Mouse (Mus musculus) ES-E14 (cell line): ENCODE results near the gene C1ql4. TPM values are rescaled to one million over a fixed set of nuclear protein-coding genes. Genes with fewer than 3 reads are reported as not detected.
A peak's percentile ranks its signal among the peaks of the same experiment; 100 is the strongest.
"Not testable (repeated sequence)": the region's sequence is repeated elsewhere in the genome, so short reads cannot be mapped to it uniquely, and the experiment has no call there.

Source experiments
- DNase-seq: peaks from one replicate; pipeline ENCODE4 v3.0.0-alpha.2; 2013; ENCODE audit warnings: low read depth, low spot score
- H3K27ac ChIP-seq: 2 replicates; pipeline ENCODE4 v1.5.1; 2012; ENCODE audit warnings: low read depth, mild to moderate bottlenecking, low read length, moderate library complexity, mixed read lengths; ENCODE audit not compliant: poor library complexity, insufficient read depth, severe bottlenecking
- H3K36me3 ChIP-seq: 2 replicates; pipeline ENCODE4 v1.6.1; 2012; ENCODE audit warnings: mild to moderate bottlenecking, low read length, moderate library complexity, mixed read lengths; ENCODE audit not compliant: control insufficient read depth, poor library complexity, insufficient read depth, severe bottlenecking
- H3K4me1 ChIP-seq, 2 experiments: fragments of 150-350 bp in 1 of 2; sonication (generic) in 1 of 2; 2 replicates each; pipeline ENCODE4 v1.6.1; 2012; ENCODE audit warnings: low read length in 2 of 2, mild to moderate bottlenecking in 1 of 2, mixed read lengths in 1 of 2; ENCODE audit not compliant: control insufficient read depth in 2 of 2, insufficient read depth in 2 of 2, poor library complexity in 1 of 2
- H3K4me3 ChIP-seq, 2 experiments: fragments of 150-350 bp in 1 of 2; sonication (generic) in 1 of 2; 2 replicates each; pipeline ENCODE4 v1.5.1; 2012; ENCODE audit warnings: low read length in 2 of 2, low read depth in 1 of 2, mild to moderate bottlenecking in 1 of 2, mixed read lengths in 1 of 2; ENCODE audit not compliant: insufficient read depth in 1 of 2, poor library complexity in 1 of 2, severe bottlenecking in 1 of 2
- H3K9ac ChIP-seq: 2 replicates; pipeline ENCODE4 v1.6.1; 2012; ENCODE audit warnings: low read depth, mild to moderate bottlenecking, low read length, mixed read lengths; ENCODE audit not compliant: poor library complexity, insufficient read depth, severe bottlenecking
- H3K9me3 ChIP-seq: fragments of 150-350 bp; sonication (generic); 2 replicates; pipeline ENCODE4 v1.6.1; 2012; ENCODE audit warnings: low read depth, mild to moderate bottlenecking, low read length; ENCODE audit not compliant: control insufficient read depth, insufficient read depth
- CHD2 ChIP-seq: IDR thresholded peaks from 2 replicates; pipeline ENCODE4 v1.6.1; 2014; ENCODE audit warnings: mild to moderate bottlenecking, low read depth, low read length, inconsistent platforms
- HCFC1 ChIP-seq: IDR thresholded peaks from 2 replicates; pipeline ENCODE4 v1.6.1; 2012; ENCODE audit warnings: low read length, inconsistent platforms, borderline replicate concordance; ENCODE audit not compliant: insufficient read depth
- MAFK ChIP-seq: IDR thresholded peaks from 2 replicates; pipeline ENCODE4 v1.6.1; 2014; ENCODE audit warnings: mild to moderate bottlenecking, low read depth, low read length, inconsistent platforms; ENCODE audit not compliant: insufficient read depth
- ZC3H11A ChIP-seq: IDR thresholded peaks from 2 replicates; pipeline ENCODE4 v1.6.1; 2012; ENCODE audit warnings: low read depth, mild to moderate bottlenecking, inconsistent platforms, low read length, borderline replicate concordance
- ZNF384 ChIP-seq: IDR thresholded peaks from 2 replicates; pipeline ENCODE4 v1.6.1; 2012; ENCODE audit warnings: low read depth, low read length, inconsistent platforms
- in situ Hi-C, 2 experiments: fragments of 600-800 bp; cut with MboI; formaldehyde crosslinking; loops; one replicate each; pipeline ENCODE4 v1.15.1; 2025; ENCODE audit warnings: low sequenced_read_pairs in 2 of 2, inconsistent platforms in 1 of 2; ENCODE audit not compliant: unreplicated experiment in 2 of 2
- total RNA-seq: library from RNA; depleted of rRNA; stranded (reverse); fragments of 300-350 nt; gene quantifications from 2 replicates; pipeline ENCODE4 v1.2.3, GENCODE M21; 2012

Gene C1ql4
- total RNA-seq, 1 experiment = 3.7 TPM

DNA sequence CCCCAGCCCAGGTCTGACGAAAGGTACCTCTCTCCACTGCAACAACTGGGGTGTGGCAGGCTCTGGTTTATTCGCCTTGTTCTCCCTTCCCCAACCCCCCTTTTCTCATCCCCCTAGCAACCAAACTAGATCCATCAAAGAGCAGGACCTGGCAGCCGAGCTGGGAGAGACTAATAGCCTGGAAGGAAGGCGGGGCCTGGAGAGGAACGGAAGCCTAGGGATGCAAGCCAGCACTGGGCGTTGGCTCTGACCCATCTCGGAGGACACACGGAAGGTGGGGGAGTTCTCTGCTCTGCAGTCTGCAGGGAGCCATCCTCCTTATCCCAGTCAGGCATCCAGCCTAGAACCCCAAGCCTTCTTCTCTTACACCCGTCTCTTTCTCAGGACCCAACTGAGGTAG is 34.2 kb downstream of the C1ql4 start:
- DNase-seq = no peak
- Histone ChIP-seq H3K36me3 (no peaks in the 10 kb centered on the region; the same call in 1 of the 2 replicates), H3K9ac (no peak overlapping the region), H3K4me3 (0 out of 4 replicates have a peak overlapping the region, but pooled peaks of 1 of the 2 experiments have one; percentile 17), H3K4me1 (peaks cover 5 to 22% of the 10 kb centered on the region in 2 experiments), H3K27ac (no peak overlapping the region), H3K9me3 (no peaks in the 10 kb centered on the region)
- TF ChIP-seq MAFK (no peak), CHD2 (no peak), ZC3H11A (no peak), ZNF384 (no peak), HCFC1 (no peak)
- in situ Hi-C loops = no loop called here

DNA sequence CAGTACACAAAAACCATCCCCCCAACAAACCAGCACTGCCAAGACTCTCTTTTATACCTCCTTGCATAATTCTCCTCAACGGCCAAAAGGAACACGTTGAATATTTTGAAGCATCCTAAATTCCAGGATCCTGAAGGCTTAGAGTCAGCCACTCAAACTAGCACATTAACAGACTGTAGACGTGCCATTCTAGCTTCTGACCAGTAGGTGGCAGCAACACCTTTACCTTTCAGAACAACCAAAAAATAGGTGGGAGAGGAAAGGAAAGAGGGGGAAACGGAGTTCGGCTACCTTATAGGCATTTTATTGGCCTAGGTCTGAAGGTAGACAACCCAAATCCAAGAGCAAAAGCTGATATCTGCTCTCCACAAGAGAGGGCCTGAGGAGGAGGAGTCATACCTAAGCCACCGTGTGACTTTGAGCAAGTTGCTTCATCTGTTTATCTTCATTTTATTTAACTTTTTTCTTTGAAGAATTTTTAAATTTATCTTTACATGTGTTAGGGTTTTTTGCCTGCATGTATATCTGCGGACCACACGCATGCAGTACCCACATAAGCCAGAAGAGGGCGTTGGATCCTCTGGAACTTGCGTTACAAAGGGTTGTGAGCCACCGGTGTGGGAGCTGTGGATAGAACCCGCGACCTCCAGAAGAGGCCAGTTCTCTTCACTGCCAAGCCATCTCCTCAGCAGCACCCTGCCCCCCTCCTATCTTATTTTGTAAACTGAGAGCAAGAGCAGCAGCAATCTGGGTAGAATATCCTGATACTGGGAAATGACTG is 38.0 kb downstream of the C1ql4 start:
- TF ChIP-seq MAFK (no peak), ZC3H11A (no peak; the same call in 1 of the 2 replicates), HCFC1 (no peak), CHD2 (no peak)
- Histone ChIP-seq H3K27ac (no peak overlapping the region), H3K4me1 (peaks cover 9 to 12% of the 10 kb centered on the region in 2 experiments), H3K9ac (no peak overlapping the region), H3K36me3 (no peaks in the 10 kb centered on the region), H3K4me3 (no peak overlapping the region), H3K9me3 (no peaks in the 10 kb centered on the region)
- in situ Hi-C loops = no loop called here
- no peak for DNase-seq

DNA sequence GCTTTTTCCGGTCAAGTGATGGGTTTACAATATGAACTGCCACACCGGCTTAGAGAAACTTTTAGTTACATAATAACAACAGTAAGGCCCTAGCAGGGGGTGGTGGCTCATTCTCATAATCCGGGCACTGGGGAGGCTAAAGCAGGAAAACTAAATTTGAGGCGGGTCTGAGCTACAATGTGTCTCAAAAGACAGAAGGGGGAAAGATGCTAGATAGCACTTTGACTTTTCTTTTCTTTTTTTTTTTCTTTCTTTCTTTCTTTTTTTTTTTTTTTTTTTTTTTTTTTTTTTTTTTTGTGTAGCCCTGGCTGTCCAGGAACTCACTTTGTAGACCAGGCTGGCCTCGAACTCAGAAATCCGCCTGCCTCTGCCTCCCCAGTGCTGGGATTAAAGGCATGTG is 41.9 kb downstream of the C1ql4 start:
- peak; percentile 59; the same call in 1 of the 2 replicates for TF ChIP-seq ZNF384
- H3K27ac ChIP-seq, H3K4me1 ChIP-seq, in situ Hi-C loops, DNase-seq, H3K4me3 ChIP-seq, H3K36me3 ChIP-seq, H3K9me3 ChIP-seq: not testable (repeated sequence)
- peak overlapping the region; percentile 32; the same call in 1 of the 2 replicates for H3K9ac ChIP-seq

DNA sequence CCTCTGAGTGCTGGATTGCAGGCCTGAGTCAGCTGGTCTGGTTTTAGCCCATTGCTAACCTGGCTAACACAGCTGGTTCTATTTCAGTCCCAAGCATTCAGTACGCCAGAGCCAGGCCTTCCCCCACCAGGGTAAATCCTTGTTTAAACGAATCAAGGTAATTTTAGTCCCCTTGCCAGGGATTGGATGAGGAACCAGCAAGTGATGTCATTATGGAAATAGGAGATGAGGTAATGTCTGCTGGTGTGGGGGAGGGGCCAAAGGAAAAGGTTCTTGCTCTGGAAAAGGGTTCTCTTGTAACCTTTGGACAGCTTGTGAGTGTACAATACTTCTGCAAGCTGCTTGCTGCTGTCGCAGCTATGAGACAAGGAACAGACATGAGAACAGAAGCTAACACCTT is 42.8 kb downstream of the C1ql4 start:
- in situ Hi-C loops = no loop called here
- no peak overlapping the region; a peak in 1 of 4 replicates for H3K4me3 ChIP-seq
- H3K4me1 ChIP-seq = peaks cover 5 to 8% of the 10 kb centered on the region in 2 experiments; a peak in 2 of 4 replicates
- H3K27ac ChIP-seq = 0 out of 2 replicates have a peak overlapping the region, but pooled peaks have one; percentile 54
- TF ChIP-seq ZNF384 (no peak), ZC3H11A (no peak), HCFC1 (no peak), MAFK (no peak), CHD2 (no peak)
- peak; percentile 78 for DNase-seq
- no peaks in the 10 kb centered on the region for H3K36me3 ChIP-seq
- no peak overlapping the region; the same call in 1 of the 2 replicates for H3K9ac ChIP-seq
- H3K9me3 ChIP-seq = no peaks in the 10 kb centered on the region

DNA sequence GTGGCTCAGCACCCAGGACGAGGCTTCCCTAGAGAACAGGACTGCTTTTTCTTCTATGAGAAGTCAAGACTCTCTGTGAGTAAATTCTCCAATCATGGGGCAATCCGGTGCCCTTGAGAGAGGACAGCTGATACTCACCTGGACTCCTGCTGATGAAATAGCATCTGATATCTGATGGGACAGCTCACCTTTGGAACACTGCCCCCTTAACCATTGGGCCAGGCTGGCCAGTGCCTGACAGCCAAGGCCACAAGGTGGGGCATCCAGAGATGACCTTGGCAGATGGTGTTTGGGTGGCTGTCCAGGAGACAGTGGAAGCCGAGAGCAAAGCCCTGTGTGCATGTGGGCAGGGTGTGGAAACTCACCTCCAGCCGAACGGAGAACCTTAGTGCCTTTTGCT is 45.3 kb downstream of the C1ql4 start:
- peaks cover 3 to 10% of the 10 kb centered on the region in 2 experiments; a peak in 2 of 4 replicates for H3K4me1 ChIP-seq
- in situ Hi-C loops = no loop called here
- H3K9me3 ChIP-seq = no peaks in the 10 kb centered on the region
- peaks cover 3% of the 10 kb centered on the region for H3K36me3 ChIP-seq
- H3K9ac ChIP-seq = no peak overlapping the region
- TF ChIP-seq ZC3H11A (no peak), HCFC1 (no peak), MAFK (no peak), CHD2 (no peak), ZNF384 (no peak)
- H3K27ac ChIP-seq = no peak overlapping the region
- no peak overlapping the region for H3K4me3 ChIP-seq
- no peak for DNase-seq
